Mouse (Mus musculus) spleen, postnatal 14 days (tissue): ENCODE data around the gene Ncor2.

ENCODE experiments used
- DNase-seq, 2 experiments: peaks; one replicate each; pipeline ENCODE4 v3.0.0; 2021 to 2022; ENCODE audit warnings: low spot score in 2 of 2

Ncor2 gene

DNA sequence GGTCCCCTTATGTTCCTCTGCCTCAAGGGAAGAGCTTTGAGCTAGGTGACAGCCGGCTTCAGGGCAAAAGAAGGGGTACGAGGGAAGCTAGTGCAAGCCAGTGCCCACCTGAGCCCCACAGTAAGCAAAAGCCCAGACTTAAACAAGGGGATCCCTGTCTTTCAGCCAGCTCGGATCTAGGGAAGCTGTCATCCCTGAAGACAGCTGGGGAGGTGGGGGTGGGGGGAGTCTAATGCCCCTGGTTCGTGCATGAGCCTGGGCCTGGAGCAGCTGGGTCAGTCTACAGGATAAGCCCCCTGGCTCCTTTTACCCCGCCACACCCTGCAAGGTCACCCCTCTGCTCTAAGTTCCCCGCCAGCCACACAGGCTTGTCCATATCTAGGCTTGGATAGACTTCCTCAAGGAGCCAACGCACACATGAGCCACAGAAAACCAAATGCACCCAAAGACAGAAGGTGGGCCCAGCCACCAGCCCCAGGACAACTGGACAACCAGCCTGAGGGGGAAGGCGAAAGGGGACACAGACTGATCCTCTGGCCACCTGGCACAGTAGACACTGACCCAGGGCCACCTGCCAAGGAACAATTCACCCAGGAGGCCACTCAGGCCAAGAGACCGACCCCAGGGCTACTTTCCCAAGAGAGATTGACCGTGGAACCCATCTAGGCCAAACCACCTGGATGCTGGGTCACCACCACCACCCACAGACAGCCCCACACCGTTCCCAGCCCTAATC, 8.7 kb downstream of the Ncor2 start:
- DNase-seq = no peak

DNA sequence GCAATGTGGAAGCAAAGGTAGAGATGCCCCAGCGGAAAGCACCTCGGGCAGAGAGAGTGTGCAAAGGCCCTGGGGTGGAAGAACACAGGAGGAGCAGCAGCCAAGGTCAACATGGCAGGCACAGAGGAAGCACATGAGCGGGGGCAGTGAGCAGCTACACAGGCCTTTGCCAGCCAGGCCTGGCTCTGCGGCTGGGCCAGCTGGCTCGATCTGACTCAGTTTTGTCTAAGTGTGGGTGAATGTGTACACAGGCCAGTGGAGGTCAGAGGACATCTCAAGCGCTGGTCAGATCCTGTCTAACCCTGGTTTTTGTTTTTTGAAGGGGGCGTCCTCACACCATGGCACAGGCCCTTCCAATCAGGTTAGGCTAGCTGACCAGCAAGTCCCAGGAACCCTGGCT, 10.9 kb downstream of the Ncor2 start:
- DNase-seq = no peak

DNA sequence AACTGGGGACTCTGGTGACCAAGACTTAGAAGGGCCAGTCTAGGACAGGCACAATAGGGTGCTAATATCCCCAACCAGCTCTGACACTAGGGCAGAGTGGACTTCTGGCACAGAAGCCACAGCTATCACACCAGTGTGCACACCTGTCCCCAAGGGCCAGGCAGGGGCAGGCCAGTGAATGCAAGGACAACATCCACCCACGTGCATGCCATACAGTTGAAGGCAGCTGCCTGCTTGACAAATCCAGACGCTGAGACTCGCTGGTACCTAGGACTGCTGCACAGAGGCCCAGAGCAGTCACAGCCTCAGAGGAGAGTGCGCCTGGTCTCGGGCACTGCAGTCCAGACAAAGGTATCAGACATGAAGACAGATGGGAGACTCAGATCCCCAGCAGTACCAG, 11.5 kb downstream of the Ncor2 start:
- no peak for DNase-seq

DNA sequence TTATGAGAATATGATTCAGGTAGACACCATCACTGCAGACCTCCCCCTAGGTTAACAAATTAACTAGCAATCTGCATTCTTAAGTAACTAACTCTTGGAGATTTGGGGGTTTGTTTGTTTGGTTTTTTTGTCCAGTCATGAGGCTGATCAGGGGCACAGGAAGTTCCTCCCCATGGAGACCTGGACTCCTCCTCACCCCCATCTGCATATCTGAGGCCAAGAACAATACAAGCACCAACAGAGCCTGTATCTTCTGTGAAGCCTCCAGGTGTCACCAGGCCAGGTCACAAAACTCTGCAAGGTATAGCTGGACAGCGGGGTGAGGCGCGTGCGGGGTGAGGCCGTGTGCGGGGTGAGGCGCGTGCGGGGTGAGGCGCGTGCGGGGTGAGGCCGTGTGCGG, 13.0 kb downstream of the Ncor2 start:
- DNase-seq = no peak

DNA sequence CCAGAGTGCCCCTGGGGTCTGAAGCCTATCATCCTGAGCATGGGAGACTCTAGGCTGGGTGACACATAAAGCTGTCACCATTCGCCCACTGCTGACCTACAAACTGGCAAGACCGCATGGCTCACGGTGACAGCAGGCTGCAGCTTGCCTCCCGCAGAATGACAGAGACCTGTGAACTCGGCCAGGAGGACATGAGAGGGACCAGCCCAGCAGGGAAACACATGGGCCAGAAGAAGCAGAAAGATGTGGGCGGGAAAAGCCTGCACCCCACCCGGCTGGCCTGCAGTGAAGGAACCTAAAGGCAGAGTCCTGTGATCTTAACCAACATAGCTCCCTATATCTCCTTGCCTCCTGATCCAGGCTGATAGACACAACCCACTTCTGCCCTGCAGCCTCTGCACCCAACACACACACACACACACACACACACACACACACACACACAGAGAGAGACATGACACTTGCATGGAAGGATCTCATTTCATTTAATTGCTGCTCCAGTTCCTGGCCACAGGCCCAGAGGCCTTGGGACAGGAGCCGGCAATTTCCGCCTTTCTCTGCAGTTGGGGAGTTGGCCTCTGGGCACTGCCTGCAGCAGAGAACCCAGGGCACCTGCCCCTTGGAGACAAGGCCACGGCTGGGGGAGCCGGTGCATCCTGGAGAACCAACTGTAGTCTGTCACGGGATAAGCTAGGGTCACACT, 14.4 kb downstream of the Ncor2 start:
- no peak for DNase-seq

DNA sequence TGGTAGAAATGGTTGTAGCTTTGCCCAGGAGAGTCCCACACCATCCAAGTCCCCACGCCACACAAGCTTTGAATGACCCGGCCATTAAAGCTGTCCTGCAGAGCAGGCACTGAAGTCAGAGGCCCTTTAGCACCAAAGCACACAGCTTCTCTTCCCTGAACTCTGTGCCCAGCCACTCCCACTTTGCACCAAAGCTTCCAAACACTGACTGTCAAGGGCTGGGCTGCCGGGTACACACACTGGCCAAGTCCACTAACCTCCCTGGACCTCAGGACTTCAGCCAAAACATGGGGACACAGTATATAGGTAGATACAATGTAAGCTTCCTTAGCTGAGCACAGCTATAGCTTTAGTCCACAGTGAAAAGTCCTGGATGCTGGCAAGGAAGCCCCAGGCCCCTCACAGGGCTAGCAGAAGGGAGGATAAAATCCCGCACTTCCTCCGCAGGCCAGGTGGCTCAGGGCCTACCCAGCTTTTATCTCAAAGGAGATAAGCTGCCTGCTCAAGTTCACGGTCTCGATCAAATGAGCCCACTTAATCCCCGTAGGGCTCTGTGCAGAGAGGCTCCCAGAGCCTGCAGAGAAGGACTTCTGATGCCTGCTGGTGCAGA, 15.5 kb downstream of the Ncor2 start:
- DNase-seq = no peak

DNA sequence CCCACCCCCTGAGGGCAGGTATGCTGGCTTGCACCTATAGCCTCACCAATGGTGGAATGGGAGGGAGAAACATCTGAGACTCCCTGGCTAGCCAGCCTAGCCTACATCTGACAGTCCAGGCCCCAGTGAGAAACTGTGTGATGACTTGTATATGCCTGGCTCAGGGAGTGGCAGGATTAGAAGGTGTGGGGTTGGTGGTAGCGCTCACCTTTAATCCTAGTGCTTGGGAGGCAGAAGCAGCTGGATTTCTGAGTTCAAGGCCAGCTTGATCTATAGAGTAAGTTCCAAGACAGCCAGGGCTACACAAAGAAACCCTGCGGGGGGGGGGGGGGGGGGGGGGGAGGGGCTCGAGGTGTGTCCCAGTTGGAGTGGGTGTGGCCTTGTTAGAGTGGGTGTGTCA, 16.6 kb downstream of the Ncor2 start:
- no peak for DNase-seq

DNA sequence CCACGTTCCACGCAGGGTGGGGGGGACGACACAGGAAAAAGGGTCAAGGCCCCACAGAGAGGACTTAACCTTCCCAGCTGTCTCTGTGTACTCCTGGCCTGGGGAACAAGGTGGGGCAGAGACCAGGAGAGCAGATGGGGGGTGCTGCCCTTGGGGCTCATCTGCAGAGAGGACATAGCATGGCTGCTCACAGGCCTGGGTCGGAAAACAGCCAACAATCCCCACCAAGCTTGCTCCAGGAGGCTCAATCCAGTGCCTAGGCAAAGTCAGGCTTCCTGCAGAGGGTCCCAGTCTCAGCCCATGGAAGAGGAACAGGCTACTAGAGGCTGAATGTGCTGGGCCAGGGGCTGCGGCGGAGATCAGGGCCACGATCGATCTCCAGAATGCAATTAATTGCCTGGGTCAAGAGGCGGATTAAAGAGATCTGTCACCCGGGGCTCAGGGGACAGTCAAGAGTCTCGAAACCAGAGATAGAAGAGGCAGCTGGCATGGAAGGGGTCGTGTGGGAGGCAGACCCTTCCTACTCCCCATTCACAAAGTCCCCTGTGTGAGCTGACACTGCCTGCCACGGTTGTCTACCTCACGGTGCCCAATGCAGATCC, 19.1 kb downstream of the Ncor2 start:
- no peak for DNase-seq

DNA sequence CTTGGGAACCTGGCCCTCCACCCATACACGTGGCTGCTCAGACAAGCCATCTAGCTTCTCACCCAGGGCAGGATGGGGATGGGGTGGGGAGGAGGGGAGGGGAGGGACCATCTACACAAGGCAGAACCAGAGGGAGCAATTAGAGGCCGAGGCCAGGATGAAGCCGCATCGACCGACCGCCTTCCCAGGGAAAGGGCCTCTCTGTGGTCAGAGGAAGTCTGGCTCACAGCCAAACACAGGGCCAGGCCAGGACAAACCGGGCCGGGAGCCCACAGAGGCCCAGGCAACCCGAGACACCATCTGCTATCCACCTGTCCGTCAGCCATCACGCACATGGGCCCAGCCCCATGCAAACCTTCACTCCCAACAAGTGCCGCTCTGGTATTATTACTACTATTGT, 19.7 kb downstream of the Ncor2 start:
- no peak for DNase-seq

DNA sequence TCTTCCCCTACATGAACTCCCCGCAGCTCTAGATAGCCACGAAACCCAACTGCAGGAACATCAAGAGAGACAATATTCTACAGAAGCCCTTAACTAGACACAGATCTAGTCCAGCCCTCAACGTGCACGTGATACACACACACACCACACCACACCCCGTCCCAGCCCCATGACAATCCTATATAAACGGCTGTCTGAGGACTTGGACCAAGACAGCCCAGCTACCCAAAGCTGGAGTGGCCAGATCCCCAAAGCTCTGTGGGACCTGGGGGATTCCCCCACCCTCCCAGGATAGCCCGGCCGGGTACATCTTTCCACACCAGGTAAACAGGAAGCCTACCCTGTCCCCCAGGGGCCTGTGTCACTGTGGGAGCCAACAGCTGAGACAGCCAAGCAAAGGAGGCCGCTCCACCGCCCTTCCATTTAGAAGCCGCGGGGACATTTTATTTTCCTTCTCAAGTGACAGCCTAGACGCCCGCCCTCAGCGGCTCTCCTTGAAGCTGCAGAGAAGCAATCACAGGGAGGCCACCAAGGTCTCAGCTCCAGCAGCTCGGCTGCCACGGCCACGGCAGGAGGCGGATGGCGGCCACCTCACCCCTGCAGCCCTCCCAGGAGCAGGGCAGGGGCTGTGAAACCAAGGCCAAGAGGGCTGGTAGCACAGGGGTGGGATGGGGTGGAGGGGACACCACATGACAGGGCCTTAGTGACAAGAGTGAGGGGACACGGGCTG, 20.6 kb downstream of the Ncor2 start:
- DNase-seq = peak; percentile 27 to 36

DNA sequence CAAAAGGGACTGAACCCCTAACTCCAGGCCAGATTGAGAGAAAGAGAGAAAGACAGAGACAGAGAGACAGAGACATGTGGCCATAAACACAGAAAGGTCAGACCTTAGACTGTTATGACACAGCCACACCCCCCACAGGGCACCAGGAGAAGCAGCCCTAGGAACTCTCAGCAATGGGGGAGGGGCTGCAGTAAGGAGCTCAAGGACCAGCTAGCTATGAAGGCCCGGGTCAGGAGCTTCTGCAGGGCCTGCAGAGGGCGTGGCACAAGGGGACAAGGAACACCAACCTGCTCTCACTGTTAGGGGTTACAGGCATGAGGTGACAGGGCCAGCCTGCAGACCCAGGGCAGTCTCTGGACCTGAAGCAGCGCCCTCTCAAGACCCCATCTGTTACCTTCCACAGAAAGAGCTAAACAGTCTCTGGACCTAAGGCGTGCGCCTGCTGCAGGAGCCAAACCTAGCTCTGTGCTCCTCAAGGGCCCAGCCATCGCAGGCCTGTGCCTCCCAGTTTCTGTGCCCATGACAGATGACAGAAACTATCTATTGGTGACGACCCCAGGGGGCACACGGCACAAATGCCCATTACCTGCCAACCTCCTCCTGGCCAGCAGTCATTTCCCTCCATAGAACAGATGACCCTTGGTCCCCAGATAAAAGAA, 21.5 kb downstream of the Ncor2 start:
- no peak for DNase-seq

DNA sequence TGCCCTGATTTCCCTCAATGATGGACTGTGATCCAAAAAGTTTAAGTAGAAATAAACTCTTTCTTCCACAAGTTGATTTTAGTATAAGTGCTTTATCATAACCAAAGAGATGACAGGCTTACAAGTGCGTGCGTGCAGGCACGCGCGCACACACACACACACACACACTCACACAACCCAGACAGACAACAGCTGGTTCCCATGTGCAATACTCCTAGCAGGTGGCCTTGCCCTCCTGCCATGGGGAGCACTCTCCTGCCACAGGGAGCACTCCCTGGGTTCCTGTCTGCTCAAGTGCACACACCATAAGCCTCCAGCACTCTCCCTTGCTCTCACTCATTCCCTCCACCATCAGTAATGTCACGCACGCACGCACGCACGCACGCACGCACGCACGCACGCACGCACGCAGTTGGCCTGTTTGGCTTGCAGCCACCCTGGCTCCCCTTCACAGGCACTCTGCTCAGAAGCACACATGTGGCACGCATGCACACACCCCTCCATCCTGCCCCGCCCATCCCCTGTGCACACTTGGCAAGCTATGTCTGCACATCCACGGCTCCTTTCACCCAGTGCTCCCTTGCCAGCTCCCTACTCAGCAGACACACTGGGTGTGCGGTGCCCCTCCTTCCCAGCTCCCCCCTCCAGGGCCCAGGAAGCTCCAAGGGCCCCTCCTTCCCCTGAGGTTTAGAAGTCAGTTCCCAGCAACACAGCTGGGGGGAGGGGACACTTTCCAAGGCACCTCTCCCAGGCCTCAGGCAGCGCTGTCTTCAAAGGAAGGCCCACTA, 22.4 kb downstream of the Ncor2 start:
- DNase-seq = peak in 1 of 2 experiments; percentile 21

DNA sequence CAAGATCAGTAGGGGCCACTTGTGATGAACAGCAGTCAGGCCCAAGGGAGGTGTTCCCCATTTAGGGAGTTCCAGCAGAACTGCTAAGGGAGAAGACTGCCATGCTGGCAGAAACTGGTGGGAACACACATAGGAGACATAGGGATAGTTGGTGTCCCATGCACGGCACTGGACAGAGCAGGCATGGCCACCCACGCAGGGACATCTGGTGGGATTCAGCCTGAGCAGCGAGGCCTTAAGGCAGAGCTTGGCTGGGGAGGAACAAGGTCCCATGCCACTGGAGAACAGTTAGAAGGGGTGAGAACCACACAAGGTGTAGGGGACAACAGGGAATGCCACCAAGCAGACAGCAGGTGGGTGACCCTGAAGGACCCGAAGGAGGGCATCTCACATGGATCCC, 23.6 kb downstream of the Ncor2 start:
- DNase-seq = no peak

DNA sequence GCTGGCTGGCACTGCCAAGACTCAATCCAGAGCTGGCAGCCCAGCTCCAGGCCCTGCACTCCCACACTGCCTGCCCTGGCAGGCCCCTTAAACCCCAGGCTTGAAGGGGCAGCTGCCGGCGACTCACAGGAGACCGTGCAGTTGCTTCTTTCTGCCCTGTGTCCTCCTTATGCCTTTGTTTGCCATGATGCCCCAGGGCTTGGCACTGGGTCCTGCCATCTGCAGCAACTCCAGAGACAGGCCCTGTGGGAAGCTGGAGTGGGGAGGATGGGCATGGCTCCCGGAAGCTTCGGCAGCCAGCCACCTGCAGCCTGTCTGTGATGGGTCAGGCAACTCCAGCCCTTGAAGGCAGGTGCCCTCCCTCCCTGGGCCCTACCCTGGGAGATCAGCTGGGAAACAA, 24.0 kb downstream of the Ncor2 start:
- no peak for DNase-seq

DNA sequence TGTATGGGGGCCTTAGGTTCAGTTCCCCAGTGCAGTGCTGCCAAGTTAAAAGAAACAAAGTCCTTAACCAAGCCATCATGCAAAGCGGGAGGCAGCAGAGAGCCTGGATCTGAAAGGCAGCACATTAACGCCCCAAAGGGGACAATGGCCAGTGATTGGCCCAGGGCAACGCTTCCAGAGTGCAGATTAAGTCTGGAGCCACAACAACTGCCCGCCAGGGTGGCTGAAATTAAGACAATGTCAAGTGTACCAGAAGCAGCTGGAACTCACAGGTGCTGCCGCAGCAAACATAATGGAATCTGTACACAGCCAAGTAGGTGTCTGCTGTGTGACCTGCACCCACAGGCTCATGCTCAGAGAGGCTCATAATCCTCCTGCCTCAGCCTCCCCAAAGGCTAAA, 24.8 kb downstream of the Ncor2 start:
- DNase-seq = no peak

DNA sequence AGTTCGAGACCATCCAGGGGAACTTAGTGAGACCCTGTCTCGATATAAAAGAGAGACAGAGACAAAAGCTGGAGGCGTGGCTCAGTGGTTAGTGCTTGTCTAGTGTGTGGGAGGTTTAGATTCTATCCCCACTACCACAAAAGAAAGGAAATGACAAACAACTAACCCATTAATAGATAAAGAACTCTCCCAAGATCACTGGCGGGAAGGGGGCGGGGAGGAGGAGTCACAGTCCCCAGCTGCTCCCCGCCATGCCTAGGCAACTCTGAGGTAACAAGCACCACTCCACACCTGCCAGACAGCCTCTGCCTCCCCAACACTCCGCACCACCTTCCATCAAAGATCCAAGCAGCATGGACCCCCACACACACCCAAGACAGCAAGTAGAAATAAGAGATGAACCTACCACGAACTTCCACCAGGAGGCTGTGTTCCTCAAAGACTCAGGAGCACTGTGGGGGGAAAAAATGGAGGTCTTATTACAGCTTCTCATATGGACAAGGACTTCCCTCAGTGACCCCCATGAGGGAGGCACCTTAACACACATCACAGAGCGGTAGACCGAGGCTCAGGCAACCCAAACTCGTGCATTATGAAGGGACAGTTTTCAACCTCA, 25.7 kb downstream of the Ncor2 start:
- DNase-seq = no peak

DNA sequence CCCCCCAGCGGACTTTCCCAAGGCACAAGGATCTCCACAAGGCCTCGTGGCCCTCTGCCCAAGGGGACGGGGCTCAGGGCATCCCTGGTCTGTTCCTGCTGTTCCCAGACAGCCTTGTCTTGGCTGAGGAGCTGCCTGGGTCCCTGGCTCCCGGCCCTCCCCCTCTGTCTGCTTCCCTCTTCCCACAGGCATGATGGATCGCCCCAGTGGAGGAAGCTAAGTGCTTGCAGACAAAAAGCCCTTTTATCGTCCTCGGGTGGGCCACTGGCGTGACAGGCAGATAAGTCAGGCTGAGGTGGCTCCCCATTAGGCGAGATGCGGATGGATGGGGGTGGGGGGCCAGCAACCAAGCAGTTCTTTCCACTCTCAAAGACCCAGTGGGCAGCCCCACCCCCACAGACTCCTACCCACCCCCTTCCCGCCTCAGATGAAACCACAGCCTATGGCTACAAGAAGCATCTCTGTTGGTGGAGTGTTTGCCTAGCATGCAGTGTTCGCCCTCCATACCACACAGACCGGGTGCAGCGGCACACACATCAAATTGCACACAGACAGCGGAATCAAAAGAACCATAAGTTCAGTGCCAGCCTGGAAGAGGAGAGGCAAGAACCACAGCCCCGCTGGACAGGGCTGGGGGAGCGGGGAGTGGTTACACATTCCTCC, 27.0 kb downstream of the Ncor2 start:
- no peak for DNase-seq

DNA sequence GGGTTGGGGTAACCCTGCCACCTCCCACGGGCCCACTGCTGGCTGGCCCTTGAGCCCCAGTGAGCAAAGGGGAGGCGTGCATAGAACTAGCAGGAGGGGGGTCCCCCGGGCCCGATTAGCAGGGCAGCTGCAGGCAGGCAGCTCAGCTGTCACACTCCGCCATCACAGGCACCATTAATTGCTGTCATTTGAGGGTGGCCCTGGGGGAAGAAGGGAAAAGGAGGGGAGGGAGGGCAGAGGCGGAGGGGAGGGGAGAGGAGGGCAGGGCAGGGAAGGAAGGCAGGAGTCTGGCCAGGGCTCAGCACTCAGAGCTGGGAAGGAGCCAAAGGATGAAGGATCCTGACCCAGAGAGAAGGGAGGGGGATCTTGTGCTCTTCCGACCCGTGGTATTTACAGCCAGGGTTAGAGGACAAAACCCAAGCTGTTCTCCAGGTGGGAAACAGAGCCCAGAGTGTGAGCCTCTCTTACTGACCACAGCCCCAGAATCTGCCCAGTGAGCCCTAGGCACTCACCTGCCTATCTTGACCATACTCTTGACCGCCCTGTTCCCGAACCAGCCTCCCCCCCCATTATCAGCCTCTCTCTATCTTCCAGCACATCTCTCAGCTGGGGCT, 28.0 kb downstream of the Ncor2 start:
- DNase-seq = no peak

DNA sequence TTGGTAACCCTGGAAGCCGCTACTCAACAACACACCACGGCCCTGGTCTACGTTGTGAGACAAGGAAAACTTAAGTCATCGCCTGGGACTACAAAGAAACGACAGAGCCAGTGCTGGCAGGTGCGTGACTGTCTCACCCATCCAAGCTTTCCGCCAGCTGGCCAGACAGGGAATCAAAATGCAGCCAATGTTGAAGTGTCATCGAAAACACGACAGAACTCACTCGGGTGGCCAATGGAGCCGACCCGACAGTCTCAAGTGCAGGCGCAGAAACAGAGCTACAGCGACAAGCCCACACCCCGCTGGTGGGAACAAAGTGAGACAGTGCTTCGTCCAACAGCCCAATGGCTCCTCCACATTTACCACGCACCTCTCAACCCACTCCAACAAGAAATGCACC, 29.9 kb downstream of the Ncor2 start:
- DNase-seq = no peak
